Mouse (Mus musculus) urinary bladder, postnatal 14 days (tissue): ENCODE measurements at regions not wholly inside any gene's neighbourhood (a gene's known extent, or its start where the extent isn't known, plus 50 kb on each side); places are given as distances from the start of the nearest gene placed in this dataset.

Experiments used
- DNase-seq: peaks from one replicate; pipeline ENCODE4 v3.0.0; 2021; ENCODE audit warnings: low spot score

DNA sequence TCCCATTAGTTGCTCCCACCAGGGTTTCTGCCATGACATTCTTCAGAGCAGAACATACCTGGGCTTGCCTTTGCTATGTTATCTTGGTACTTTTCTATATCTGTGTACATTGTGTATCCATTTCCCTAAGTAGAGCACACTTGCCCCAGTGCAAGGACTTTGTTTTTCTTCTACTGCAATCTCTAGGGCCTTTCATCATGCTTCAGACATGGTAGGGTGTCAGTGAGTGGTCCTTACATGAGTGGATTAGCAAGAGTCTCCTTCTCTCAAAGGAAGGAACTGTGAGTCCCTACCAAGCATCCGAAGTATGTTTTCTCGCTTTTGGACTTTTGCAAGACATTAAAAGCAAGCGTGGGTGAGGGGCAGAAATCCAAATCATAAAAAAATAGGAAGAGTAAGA lies 351.4 kb upstream of the Dach1 start:
- DNase-seq, result no peak

GRCm38 (mm10) chr14:98505321-98505720 lies 335.8 kb upstream of the Dach1 start:
- no peak for DNase-seq

DNA sequence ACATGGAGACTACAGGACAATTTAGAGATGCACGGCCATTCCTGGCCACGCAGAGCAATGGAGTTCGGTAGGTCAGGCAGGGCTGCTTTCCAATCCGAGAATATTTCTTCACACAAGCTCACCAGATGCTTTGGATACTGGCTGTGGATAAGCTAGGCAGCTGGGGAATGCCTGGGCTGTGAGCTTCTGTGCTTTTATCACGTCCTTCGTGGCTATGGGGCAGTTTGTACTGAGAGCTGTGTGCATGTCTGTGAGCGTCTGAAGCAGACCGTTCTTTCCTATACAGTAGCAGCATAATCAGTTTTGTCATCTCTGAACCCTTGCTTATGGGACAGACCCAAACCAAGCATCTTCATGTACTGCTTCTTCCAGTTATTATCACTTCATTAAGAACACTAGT lies 307.9 kb upstream of the Dach1 start:
- DNase-seq, result no peak

DNA sequence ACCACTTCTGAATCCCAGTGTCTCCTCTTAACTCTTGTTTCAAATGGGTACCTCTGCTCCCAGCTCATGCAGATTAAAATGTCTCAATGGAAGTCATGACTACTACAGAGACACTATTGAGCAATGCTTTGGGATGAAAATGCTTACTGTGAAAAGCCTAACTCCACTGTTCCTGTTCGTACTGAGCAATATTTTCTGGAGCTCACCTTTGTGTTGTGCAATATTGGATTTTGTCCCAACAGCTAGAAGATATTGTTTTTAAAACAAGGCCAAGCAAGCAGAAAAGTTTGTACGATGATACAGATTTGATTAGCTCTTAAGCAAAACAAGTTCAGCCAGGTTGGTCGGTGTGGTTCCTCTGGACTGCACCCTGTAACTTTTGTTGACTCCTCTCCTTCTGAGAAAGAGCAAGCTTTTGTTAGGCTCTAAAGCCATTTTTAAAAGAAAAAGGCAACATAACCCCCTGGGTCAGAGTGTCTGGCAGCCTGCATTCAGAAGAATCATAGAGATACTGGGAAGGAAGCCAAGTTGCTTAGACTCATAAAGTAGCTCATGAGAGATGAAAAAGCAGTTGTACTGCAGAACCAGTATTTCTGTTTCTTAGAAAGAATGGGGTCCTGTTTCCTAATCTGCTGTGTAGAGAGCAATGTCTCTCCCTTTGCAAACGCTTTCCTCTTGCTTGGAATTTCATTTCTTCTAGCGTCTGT lies 302.4 kb upstream of the Dach1 start:
- peak; percentile 45 for DNase-seq

DNA sequence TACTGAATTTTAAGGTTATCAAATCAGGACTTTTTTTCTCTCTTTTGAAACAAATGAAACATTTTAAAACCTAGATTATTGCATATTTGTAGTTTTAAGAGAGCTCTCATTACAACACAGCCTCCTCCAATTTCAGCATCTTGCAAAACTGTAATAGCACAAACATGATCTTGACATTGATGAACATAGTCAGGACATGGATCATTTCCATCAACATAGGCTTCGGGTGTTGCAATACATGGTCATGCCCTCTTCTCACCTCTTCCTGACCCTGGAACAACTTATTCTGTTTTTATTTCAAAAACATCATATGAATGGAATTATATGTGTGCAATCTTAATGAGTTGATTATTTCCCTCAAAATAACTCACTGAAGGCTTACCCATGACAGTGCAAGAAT lies 284.9 kb upstream of the Dach1 start:
- DNase-seq, result no peak

DNA sequence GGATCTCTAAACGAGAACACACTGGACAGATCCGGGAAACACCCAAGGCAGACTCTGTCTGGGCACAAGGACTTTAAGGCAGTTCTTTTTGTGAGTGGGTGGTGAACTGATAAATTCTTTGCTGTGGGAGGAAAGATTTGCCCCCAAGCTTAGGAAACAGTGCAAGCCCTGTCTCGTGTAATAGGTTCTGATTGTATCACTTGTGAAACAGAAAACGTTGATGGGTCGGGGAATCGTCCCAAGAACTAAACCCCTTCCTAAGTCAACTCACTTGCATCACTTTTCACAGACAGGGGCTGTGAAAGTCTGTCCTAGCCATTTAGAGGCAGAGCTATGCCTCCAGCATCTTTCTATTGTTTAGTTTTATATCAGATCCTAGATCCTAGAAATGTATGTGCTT lies 282.6 kb upstream of the Dach1 start:
- DNase-seq, result no peak

- DNase-seq, result no peak
These were observed 280.0 kb upstream of the Dach1 start for GRCm38 (mm10) chr14:98449568-98449967.

- no peak for DNase-seq
These were observed 272.8 kb upstream of the Dach1 start for GRCm38 (mm10) chr14:98442411-98442810.

DNA sequence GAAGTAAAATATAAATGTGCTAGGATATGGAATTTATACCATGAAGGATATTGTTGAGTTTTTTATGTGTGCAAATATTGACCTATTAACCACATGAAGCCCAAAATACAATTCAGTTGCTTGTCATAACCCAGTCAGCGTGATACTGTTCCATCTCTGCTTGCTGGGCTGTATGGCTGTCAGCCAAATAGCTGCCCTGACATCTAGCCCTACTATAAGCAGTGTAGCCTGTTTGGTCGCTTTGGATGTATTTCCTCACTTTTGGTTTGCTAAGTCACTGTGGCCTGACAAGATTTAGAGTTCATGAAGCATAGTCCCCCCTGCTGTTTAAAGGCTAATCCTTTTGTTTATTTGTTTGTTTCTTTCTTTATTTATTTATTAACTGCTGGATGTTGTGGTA lies 272.4 kb upstream of the Dach1 start:
- peak; percentile 44 for DNase-seq

DNA sequence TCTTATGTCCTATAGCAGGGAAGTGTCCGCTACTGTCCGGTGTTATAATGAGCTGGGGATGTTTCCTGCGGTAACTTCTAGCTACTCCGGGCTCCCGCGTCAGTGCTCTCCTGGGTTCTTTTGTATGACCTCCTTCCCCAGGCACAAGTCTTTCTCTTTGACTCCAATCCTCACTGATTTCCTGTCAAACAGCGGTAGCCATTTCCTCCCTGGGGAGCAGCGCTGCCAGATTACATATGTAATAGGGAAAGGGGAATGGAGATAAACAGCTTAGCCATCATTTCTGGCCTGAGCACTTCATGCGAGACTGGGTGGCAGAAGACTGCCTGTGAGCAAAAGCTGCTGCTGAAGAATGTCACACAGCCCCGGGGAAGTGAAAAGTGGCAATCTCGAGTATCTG lies 262.4 kb upstream of the Dach1 start:
- DNase-seq, result no peak

DNA sequence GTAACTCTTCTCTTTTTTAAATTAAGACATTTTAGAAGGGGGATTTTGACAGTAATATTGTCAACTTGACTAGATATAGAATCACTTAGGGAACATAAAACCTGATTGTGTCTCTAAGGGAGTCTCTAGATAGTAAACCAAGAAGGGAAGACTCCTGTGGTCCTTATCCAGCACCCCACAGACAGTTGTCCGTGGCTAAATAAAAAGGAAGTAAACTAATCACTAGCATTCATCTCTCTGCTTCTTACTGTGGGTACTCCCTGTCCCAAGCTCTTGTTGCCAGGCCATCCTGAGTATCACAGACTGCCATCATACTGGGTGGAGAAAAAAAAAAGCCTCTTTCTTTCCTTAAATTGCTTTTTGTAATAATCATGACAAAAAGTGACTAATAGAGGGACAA lies 248.2 kb upstream of the Dach1 start:
- no peak for DNase-seq

DNA sequence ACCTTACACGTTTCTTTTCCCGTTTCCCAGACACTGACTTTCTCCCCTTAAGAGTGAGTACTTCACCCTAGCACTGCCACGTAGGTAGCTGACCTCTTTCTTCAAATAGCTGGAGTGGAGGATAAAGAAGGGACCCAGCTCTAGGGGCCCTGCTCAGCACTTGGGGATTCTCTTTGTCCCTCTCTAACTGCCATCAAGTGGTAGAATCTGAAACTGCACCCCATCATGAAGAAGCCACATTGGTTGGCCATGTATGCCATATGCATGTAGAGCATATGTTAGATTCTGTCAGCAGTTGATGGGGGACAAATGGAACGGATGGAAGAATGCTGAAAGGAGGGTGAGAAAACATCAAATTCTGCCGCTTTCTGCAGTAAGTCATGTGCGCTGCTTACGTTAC lies 244.6 kb upstream of the Dach1 start:
- DNase-seq, result no peak

DNA sequence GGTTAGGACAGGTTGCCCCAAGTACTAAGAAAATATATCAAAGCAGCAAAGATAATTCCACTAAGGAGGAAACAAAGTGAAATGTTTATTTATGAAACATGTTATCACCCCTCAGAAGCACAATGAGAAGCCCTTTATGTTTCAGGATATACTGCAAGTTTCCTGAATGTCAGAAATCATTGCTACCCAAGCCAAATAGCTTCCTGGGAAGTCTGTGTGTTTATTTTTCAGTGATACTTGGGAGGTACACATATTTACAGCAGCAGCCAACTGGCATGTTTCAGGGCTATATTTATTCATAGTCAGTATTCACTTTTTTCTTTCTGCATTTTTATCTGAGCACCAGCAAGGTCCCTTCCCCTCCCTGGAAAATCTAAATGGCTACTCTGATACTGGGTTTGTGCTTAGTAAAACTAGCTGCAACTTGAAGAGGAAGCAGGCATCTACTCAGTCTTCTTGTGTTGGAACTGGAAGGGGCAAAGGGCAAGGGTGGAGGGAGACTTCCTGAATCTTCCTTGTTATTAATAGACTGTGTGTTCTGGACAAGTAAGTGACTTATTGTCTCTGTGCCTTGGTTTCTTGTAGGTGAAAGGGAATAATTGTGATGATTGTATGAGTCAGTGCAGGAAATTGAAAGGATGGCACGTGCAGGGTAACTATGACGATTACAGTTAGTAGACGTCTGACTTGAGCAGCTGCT lies 236.5 kb upstream of the Dach1 start:
- no peak for DNase-seq

DNA sequence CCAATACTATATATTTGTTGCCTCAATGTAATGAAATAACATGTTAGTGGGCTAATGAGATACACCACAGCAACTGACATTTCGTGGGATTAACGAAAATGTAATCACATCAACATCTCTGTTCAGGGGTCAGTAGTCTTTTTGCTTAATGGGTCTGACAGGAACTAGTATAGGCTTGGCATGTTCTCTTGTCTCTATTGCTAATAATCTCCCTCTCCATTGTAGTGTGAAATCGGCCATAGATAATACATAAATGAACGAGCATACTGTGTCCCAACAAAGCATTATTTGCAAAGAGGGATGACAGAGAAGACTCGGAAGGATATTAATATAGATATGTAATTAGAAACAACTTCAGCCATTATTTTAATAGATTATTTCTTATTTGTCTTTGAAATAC lies 234.5 kb upstream of the Dach1 start:
- no peak for DNase-seq

GRCm38 (mm10) chr14:98387871-98388270 lies 218.3 kb upstream of the Dach1 start:
- DNase-seq, result no peak
